Mouse (Mus musculus): ENCODE results near the gene Fgf22. TPM values are rescaled to one million over a fixed set of nuclear protein-coding genes. Genes with fewer than 3 reads are reported as not detected.

The Fgf22 gene
- total RNA-seq (2014; rRNA removed), result 0.62 and 1.0 TPM in 2 replicates
- 0.99 and 1.7 TPM in 2 replicates for polyA plus RNA-seq (2015; fragmentation: Nextera tagmentation; extraction: Ambion mirVana)

GRCm38 (mm10) chr10:79754856-79755516 is at the start of gene Fgf22:
TSS of gene Fgf22 (plus strand) at chr10:79755076.
- Histone ChIP-seq H3K4me3 (ENCODE audit: low read depth, low read length) (peak within 1 kb of the TSS; percentile 32), H3K36me3 (ENCODE audit: insufficient read depth) (peaks cover 38% of the 10 kb centered on the region), H3K9me3 (ENCODE audit: low read length) (no peaks in the 10 kb centered on the region), H3K9ac (peak within 1 kb of the TSS; percentile 43; the same call in 1 of the 2 replicates), H3K27me3 (ENCODE audit: insufficient read depth, low read length) (no peaks in the 10 kb centered on the region), H3K4me2 (ENCODE audit: low read depth) (peak within 1 kb of the TSS; percentile 56), H3K27ac (ENCODE audit: low read depth, low read length) (no peak within 1 kb of the TSS), H3K4me1 (ENCODE audit: insufficient read depth) (no peaks in the 10 kb centered on the region)
- no peak for TF ChIP-seq CTCF (IDR thresholded peaks at IDR 0.05; ENCODE audit: low read depth)
- DNase-seq (peak; percentile 31), ATAC-seq (peak; percentile 73)
- 5% methylated on average over 36 of the region's 36 CpGs for WGBS

- peaks cover 22% of the 10 kb centered on the region for H3K36me3 ChIP-seq (ENCODE audit: insufficient read depth)
- peak overlapping the region; percentile 18; the same call in 1 of the 2 replicates for H3K9ac ChIP-seq
- ATAC-seq (no peak), DNase-seq (no peak)
- 93% methylated on average over 5 of the region's 5 CpGs for WGBS
- no peaks in the 10 kb centered on the region for H3K9me3 ChIP-seq (ENCODE audit: low read length)
- H3K4me3 ChIP-seq (ENCODE audit: low read depth, low read length), result peak overlapping the region; percentile 7; the same call in 1 of the 2 replicates
- H3K27ac ChIP-seq (ENCODE audit: low read depth, low read length), result no peak overlapping the region
- H3K27me3 ChIP-seq (ENCODE audit: insufficient read depth, low read length), result no peaks in the 10 kb centered on the region
- H3K4me1 ChIP-seq (ENCODE audit: insufficient read depth), result peaks cover 14% of the 10 kb centered on the region; the same call in 1 of the 2 replicates
- peak overlapping the region; percentile 77 for H3K4me2 ChIP-seq (ENCODE audit: low read depth)
- no peak for TF ChIP-seq CTCF (IDR thresholded peaks at IDR 0.05; ENCODE audit: low read depth)
Measured at GRCm38 (mm10) chr10:79705951-79706350, 48.9 kb upstream of the Fgf22 start.

GRCm38 (mm10) chr10:79706406-79707094 is 48.3 kb upstream of the Fgf22 start:
- H3K4me2 ChIP-seq (ENCODE audit: low read depth), result peak overlapping the region; percentile 77
- H3K27me3 ChIP-seq (ENCODE audit: insufficient read depth, low read length), result no peaks in the 10 kb centered on the region
- peaks cover 14% of the 10 kb centered on the region; the same call in 1 of the 2 replicates for H3K4me1 ChIP-seq (ENCODE audit: insufficient read depth)
- no peak for DNase-seq
- no peak overlapping the region for H3K27ac ChIP-seq (ENCODE audit: low read depth, low read length)
- no peaks in the 10 kb centered on the region for H3K9me3 ChIP-seq (ENCODE audit: low read length)
- peaks cover 28% of the 10 kb centered on the region for H3K36me3 ChIP-seq (ENCODE audit: insufficient read depth)
- no peak for TF ChIP-seq CTCF (IDR thresholded peaks at IDR 0.05; ENCODE audit: low read depth)
- H3K4me3 ChIP-seq (ENCODE audit: low read depth, low read length), result 0 out of 2 replicates have a peak overlapping the region, but pooled peaks have one; percentile 7
- 78% methylated on average over 5 of the region's 5 CpGs for WGBS
- peak overlapping the region; percentile 18; the same call in 1 of the 2 replicates for H3K9ac ChIP-seq
- ATAC-seq, result no peak

GRCm38 (mm10) chr10:79707162-79707561 is 47.7 kb upstream of the Fgf22 start:
- Histone ChIP-seq H3K9me3 (ENCODE audit: low read length) (no peaks in the 10 kb centered on the region), H3K4me1 (ENCODE audit: insufficient read depth) (peaks cover 14% of the 10 kb centered on the region; the same call in 1 of the 2 replicates), H3K27ac (ENCODE audit: low read depth, low read length) (no peak overlapping the region), H3K4me2 (ENCODE audit: low read depth) (peak overlapping the region; percentile 77; the same call in 1 of the 2 replicates), H3K9ac (no peak overlapping the region), H3K27me3 (ENCODE audit: insufficient read depth, low read length) (no peaks in the 10 kb centered on the region), H3K36me3 (ENCODE audit: insufficient read depth) (peaks cover 33% of the 10 kb centered on the region), H3K4me3 (ENCODE audit: low read depth, low read length) (no peak overlapping the region)
- no peak for TF ChIP-seq CTCF (IDR thresholded peaks at IDR 0.05; ENCODE audit: low read depth)
- ATAC-seq (no peak), DNase-seq (no peak)
- WGBS, result 79% methylated on average over 1 of the region's 1 CpGs

- ATAC-seq (no peak), DNase-seq (no peak)
- TF ChIP-seq CTCF (IDR thresholded peaks at IDR 0.05; ENCODE audit: low read depth), result no peak
- 70% methylated on average over 4 of the region's 4 CpGs for whole genome bisulfite sequencing
- Histone ChIP-seq H3K27ac (ENCODE audit: low read depth, low read length) (no peak overlapping the region), H3K4me2 (ENCODE audit: low read depth) (peak overlapping the region; percentile 77), H3K36me3 (ENCODE audit: insufficient read depth) (peaks cover 33% of the 10 kb centered on the region), H3K4me1 (ENCODE audit: insufficient read depth) (peaks cover 14% of the 10 kb centered on the region; the same call in 1 of the 2 replicates), H3K9me3 (ENCODE audit: low read length) (no peaks in the 10 kb centered on the region), H3K27me3 (ENCODE audit: insufficient read depth, low read length) (no peaks in the 10 kb centered on the region), H3K9ac (no peak overlapping the region), H3K4me3 (ENCODE audit: low read depth, low read length) (no peak overlapping the region)
Measured at GRCm38 (mm10) chr10:79707759-79708158, 47.1 kb upstream of the Fgf22 start.

GRCm38 (mm10) chr10:79708668-79709067 is 46.2 kb upstream of the Fgf22 start:
- Histone ChIP-seq H3K36me3 (ENCODE audit: insufficient read depth) (peaks cover 33% of the 10 kb centered on the region), H3K27ac (ENCODE audit: low read depth, low read length) (no peak overlapping the region), H3K4me3 (ENCODE audit: low read depth, low read length) (no peak overlapping the region), H3K9ac (no peak overlapping the region), H3K27me3 (ENCODE audit: insufficient read depth, low read length) (no peaks in the 10 kb centered on the region), H3K4me1 (ENCODE audit: insufficient read depth) (peaks cover 14% of the 10 kb centered on the region; the same call in 1 of the 2 replicates), H3K4me2 (ENCODE audit: low read depth) (no peak overlapping the region), H3K9me3 (ENCODE audit: low read length) (no peaks in the 10 kb centered on the region)
- WGBS, result 88% methylated on average over 21 of the region's 21 CpGs
- ATAC-seq (no peak), DNase-seq (no peak)
- no peak for TF ChIP-seq CTCF (IDR thresholded peaks at IDR 0.05; ENCODE audit: low read depth)

GRCm38 (mm10) chr10:79709307-79709706 is 45.6 kb upstream of the Fgf22 start:
- DNase-seq (no peak), ATAC-seq (no peak)
- Histone ChIP-seq H3K27me3 (ENCODE audit: insufficient read depth, low read length) (no peaks in the 10 kb centered on the region), H3K9me3 (ENCODE audit: low read length) (no peaks in the 10 kb centered on the region), H3K36me3 (ENCODE audit: insufficient read depth) (peaks cover 33% of the 10 kb centered on the region), H3K9ac (no peak overlapping the region), H3K4me1 (ENCODE audit: insufficient read depth) (peaks cover 14% of the 10 kb centered on the region; the same call in 1 of the 2 replicates), H3K4me2 (ENCODE audit: low read depth) (no peak overlapping the region), H3K4me3 (ENCODE audit: low read depth, low read length) (no peak overlapping the region), H3K27ac (ENCODE audit: low read depth, low read length) (no peak overlapping the region)
- 86% methylated on average over 7 of the region's 7 CpGs for WGBS
- no peak for TF ChIP-seq CTCF (IDR thresholded peaks at IDR 0.05; ENCODE audit: low read depth)
